Mouse (Mus musculus): ENCODE results near the gene Manbal.
A peak's percentile ranks its signal among the peaks of the same experiment; 100 is the strongest.

Gene Manbal

GRCm38 (mm10) chr2:157367184-157367893 is at the start of gene Manbal:
Gene Manbal, plus strand, starts transcription at chr2:157367594.
- peak; percentile 92 to 97 for DNase-seq (ENCODE audit: low spot score in 2 of 2)

DNA sequence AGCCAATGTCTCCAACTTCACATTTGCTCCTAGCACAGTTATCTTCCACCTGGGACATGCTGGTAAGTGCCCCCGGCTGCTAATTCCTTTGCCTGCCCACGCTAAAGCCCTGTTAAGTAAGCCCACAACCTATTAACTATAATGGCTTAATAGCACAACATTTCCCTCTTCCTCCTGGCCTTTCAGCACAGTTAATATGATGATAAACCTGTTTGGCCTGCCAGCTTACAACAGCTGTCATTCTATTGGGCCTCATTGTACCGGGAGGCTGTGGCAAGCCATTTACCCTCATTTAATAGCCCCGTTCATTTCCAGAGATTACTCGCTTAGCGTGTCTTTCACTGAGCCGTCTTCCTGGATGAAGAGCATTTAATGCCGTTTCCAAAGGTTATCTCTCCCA is 47.3 kb upstream of the Manbal start:
- no peak for DNase-seq (ENCODE audit: low spot score in 2 of 2)

DNA sequence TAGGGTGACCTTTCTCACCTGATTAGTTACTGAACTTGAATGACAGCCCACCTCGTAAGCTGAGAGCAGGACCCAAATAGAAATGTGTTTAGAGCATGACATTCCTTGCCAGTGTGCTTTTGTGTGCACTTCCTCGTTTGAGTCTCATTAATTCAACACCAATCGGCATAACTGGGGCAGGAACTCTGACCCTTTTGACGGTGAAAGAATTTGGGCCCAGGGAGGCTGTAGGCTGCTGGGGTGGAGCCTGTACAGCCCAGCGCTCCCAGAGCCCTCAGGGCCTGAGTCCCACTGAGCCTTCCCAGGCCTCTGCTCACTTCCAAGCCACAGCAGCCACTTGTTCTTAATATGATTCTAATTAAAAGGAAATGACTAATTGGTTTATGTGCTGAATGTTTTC is 46.5 kb upstream of the Manbal start:
- no peak for DNase-seq (ENCODE audit: low spot score in 2 of 2)

- DNase-seq (ENCODE audit: low spot score in 2 of 2) = no peak
Measured at GRCm38 (mm10) chr2:157322029-157322766, 45.2 kb upstream of the Manbal start.

GRCm38 (mm10) chr2:157325238-157325637 is 42.2 kb upstream of the Manbal start:
- DNase-seq (ENCODE audit: low spot score in 2 of 2) = no peak

DNA sequence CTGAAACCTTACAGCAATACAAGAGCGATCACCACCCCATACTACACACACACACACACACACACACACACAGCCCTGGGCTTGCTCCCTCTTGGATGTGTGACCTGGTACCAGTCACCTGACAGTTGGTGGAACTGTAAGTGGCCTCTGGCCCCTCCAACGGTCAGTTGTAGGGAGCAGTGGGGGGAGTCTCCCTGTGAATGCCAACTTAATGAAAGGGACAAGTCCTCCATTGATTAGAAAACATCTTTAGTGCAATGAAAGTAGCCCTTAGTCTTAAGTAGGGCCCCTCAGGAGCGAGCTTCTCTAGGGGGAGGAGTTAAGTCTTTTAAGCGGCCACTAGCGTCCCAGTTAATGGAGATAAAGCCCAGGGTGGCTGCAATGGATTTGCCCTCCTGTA is 39.3 kb upstream of the Manbal start:
- no peak for DNase-seq (ENCODE audit: low spot score in 2 of 2)

DNA sequence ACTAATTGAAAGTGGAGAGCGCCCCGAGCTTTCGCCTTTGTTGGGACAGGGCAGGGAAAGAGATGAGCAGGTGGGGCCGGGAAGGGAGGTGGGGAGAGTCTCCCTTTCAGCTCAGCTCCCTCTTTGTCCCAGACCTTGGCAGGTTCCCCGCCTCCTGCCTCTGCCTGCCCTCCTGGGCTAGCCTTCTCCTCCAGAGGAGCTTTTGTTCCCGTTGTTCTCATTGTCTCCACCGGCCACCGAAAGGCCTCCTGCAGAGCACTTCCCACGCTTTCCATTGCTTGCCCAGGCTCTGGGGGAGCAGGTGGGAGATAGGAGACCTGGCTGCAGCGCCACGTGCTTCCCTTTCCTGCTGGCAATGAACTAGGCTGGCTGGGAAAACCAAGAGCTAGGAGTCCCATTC is 38.8 kb upstream of the Manbal start:
- no peak for DNase-seq (ENCODE audit: low spot score in 2 of 2)

GRCm38 (mm10) chr2:157332059-157332458 is 35.3 kb upstream of the Manbal start:
- DNase-seq (ENCODE audit: low spot score in 2 of 2) = no peak

DNA sequence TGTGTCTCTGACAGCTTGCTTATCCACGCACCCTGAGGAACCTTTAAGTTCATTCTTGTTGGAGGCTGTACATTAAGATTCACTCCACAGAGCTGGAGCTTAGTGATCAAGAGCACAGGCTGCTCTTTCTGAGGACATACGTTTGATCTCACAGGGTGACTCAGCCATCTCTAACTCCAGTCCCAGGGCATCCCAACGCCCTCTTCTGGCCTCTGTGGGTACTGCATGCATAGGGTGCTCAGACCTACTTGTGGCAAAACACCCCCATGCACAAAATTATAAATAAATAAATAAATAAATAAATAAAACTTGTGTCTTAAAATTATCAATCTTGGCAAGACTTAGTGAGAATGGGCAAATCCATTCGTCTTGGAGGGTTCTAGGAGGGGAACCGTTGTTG is 28.7 kb upstream of the Manbal start:
- peak; percentile 51 to 61 for DNase-seq (ENCODE audit: low spot score in 2 of 2)

GRCm38 (mm10) chr2:157339532-157339931 is 27.9 kb upstream of the Manbal start:
- DNase-seq (ENCODE audit: low spot score in 2 of 2) = no peak

- peak; percentile 28 to 29 for DNase-seq (ENCODE audit: low spot score in 2 of 2)
Measured at GRCm38 (mm10) chr2:157340221-157340741, 27.1 kb upstream of the Manbal start.

GRCm38 (mm10) chr2:157341554-157342270 is 25.7 kb upstream of the Manbal start:
- peak; percentile 61 to 69 for DNase-seq (ENCODE audit: low spot score in 2 of 2)

- no peak for DNase-seq (ENCODE audit: low spot score in 2 of 2)
Measured at GRCm38 (mm10) chr2:157342328-157342926, 25.0 kb upstream of the Manbal start.

DNA sequence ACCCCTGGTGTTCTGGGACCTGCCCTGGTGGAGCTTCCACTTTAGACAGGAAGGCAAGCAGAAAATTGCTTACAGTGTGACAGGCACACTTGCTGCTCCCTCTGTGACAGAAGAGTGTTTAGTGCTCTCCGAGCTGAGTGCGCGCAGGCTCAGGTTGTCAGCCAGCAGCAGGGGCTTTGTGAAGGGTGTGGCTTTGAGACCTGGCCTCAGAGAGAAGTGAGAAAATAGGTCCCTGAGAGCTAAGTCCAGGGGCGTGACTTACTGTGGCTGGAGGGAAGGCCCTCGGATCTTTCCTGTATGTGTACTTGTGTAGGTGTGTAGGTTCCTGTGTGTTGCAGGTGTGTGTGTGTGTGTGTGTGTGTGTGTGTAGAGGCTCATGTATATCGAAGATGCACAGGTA is 24.1 kb upstream of the Manbal start:
- no peak for DNase-seq (ENCODE audit: low spot score in 2 of 2)

DNA sequence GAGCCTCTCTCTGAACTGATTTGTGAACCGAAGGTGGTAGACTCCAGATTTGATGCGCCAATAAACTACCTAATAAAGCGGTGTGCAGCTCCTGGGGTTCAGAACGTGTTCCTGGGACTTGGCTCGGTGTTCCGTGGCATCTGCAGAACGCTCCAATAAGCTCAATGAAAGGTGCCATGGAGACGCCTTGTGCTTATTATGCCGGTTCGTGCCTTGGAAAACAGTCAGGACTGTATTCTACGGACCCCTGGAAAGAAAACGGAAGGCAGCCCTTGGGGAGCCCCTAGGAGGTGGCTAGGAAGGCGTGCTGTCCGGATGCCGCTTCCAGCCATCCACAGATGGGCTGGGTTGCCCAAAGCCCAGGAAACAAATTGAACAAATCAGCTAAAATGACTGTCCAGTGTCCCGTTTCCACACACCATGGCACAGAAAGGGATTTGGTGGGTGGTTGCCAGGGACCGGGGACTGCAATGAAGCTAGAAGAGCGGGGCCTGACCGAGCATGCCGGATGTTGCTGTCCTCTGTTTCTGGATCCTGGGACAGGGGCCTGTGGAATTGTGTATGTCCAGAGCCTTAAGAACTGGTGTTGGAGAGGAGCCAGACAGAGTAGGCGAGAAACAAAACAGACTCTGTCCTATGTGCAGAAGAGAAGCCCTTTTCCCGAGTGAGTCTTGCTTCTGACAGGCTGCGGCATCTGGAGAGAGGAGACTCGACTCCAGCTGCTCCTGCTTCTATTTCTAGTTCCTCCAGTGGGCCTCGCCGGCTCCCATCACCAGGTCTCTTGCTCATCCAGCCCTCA is 19.8 kb upstream of the Manbal start, which contains the start of gene Ghrh:
Gene Ghrh, minus strand, starts transcription at position 146 of the 799 bp plus-strand sequence.
- DNase-seq (ENCODE audit: low spot score in 2 of 2) = peak in 1 of 2 experiments; percentile 38

DNA sequence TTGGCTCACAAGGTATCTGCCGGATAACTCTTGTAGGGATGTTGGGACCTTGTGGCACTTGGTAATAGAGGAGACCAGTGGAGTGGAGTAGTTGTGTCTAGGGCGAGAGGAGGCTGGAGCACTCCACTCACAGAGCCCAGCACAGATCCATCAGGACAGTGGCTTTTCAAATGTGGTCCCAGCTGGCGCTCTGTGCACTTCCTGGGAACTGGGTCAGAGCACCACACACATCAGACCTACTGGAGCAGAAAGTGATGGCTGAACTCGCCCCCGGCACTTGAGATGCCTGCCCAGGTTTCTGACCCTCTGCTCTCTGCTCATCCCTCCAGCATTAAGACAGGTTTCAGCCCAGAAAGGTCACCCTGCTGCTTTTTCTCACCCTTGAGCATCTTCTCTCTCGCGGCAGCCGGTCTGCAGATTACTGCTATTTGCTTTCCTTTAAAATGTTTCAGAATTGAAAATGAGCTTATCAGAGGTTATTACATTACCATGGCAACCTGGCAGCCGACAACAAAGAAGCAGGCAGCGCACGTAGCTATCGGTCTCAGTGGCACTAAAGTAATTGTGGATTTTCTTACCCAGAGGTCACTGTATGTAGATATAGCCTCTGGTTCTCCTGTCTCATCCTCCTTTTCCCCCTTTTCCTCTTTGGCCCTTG is 18.1 kb upstream of the Manbal start:
- no peak for DNase-seq (ENCODE audit: low spot score in 2 of 2)

GRCm38 (mm10) chr2:157353183-157353582 is 14.2 kb upstream of the Manbal start:
- no peak for DNase-seq (ENCODE audit: low spot score in 2 of 2)

DNA sequence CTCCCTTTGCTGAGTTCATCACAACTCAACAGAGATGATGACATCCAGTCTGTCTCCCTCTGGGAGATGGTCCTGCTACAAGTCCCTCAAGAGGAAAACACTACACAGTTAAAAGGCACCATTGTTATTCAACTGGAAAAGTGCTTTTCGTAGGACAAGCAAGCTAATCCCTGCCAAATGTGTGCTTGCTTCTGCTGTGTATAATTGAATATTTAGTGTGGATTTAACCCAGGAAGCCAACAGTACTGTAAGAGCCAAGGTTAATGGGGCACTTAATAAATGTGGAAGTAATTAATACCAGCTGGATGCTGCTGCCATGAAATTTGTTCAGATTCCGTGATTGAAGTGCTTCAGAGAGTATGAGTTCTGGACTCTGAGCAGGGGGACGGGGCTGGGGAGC is 13.3 kb upstream of the Manbal start:
- no peak for DNase-seq (ENCODE audit: low spot score in 2 of 2)

- no peak for DNase-seq (ENCODE audit: low spot score in 2 of 2)
Measured at GRCm38 (mm10) chr2:157360028-157360427, 7.4 kb upstream of the Manbal start.

GRCm38 (mm10) chr2:157363031-157363430 is 4.4 kb upstream of the Manbal start:
- DNase-seq (ENCODE audit: low spot score in 2 of 2) = no peak

- DNase-seq (ENCODE audit: low spot score in 2 of 2) = no peak
Measured at GRCm38 (mm10) chr2:157366762-157367161, 632 bp upstream of the Manbal start.
